Mouse (Mus musculus): Measurements from ENCODE around the gene Gm6657. TPM values are rescaled to one million over a fixed set of nuclear protein-coding genes. Genes with fewer than 3 reads are reported as not detected.

The Gm6657 gene
- total and polyA plus RNA-seq, 3 experiments: not detected

DNA sequence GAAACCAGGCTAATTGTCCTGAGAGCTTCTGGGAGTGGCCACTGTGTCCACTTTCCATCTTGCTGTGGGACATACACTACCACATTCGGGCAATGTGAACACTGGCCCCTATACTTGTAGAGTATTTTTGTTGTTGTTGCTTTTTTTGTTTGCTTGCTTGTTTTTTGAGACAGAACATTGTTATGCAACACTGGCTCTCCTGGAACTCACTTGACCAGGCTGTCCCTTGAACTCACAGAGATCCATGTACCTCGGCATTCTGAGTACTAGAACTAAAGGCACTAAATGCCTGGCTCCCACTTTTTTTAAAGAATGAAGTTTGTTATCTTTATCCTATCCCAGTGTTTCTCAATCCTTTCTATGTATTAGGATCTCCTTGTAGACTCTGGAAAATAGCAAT lies 15.8 kb downstream of the Gm6657 start:
- H3K4me1 ChIP-seq (ENCODE audit: control insufficient read depth in 1 of 2, insufficient read depth in 2 of 2): peaks cover 0 to 11% of the 10 kb centered on the region in 2 experiments; a peak in 2 of 4 replicates
- in situ Hi-C loops (cut with MboI; ENCODE audit: low pct_ligation_motif_present, low pct_unique_long_range_greater_than_20kb, low sequenced_read_pairs): loop anchor here (25.0 kb wide), 1 partner anchor 652 kb away; the partner anchor contains the start of genes Atp6v1d and Eif2s1
- no peaks in the 10 kb centered on the region for H3K27me3 ChIP-seq (replicated peaks)
- no peak for TF ChIP-seq MYC (IDR thresholded peaks at IDR 0.05; ENCODE audit: low read depth, low read length)
- TF ChIP-seq MAFK (IDR thresholded peaks at IDR 0.05; ENCODE audit: insufficient replicate concordance, low read length): no peak
- TF ChIP-seq JUN (IDR thresholded peaks at IDR 0.05; ENCODE audit: insufficient read depth, low read depth, low read length): no peak
- TF ChIP-seq UBTF (IDR thresholded peaks at IDR 0.05; ENCODE audit: low read depth, low read length): no peak
- no peak overlapping the region for H3K27ac ChIP-seq (ENCODE audit: insufficient read depth, low read depth)
- H3K79me2 ChIP-seq (replicated peaks; ENCODE audit: control insufficient read depth, extremely low read depth, insufficient read depth, poor library complexity, severe bottlenecking): no peaks in the 10 kb centered on the region
- H3K9me3 ChIP-seq (replicated peaks; ENCODE audit: low read length): no peaks in the 10 kb centered on the region
- no peaks in the 10 kb centered on the region for H3K36me3 ChIP-seq (replicated peaks in 1 of 2; ENCODE audit: control insufficient read depth in 1 of 2, insufficient read depth in 1 of 2, low read length in 1 of 2)
- dilution Hi-C loops (cut with MboI; ENCODE audit: extremely low pct_ligation_motif_present, extremely low pct_unique_long_range_greater_than_20kb, low sequenced_read_pairs): no loop called here
- no peak overlapping the region for H3K4me3 ChIP-seq (replicated peaks in 1 of 3; ENCODE audit: low read depth in 2 of 3, low read length in 2 of 3, poor library complexity in 1 of 3)
- DNase-seq (ENCODE audit: extremely low read depth): no peak
- no peak overlapping the region for H3K9ac ChIP-seq (ENCODE audit: insufficient read depth, low read depth)
- no peak overlapping the region for H3K4me2 ChIP-seq (ENCODE audit: insufficient read depth, low read depth, poor library complexity, severe bottlenecking)

GRCm38 (mm10) chr12:78215490-78215889 lies 21.4 kb downstream of the Gm6657 start:
- dilution Hi-C loops (cut with MboI; ENCODE audit: extremely low pct_ligation_motif_present, extremely low pct_unique_long_range_greater_than_20kb, low sequenced_read_pairs): no loop called here
- H3K4me1 ChIP-seq (ENCODE audit: control insufficient read depth in 1 of 2, insufficient read depth in 2 of 2): peaks cover 4 to 13% of the 10 kb centered on the region in 2 experiments

GRCm38 (mm10) chr12:78219191-78219825 lies 25.3 kb downstream of the Gm6657 start:
- peak overlapping the region; percentile 94 for H3K4me2 ChIP-seq (ENCODE audit: insufficient read depth, low read depth, poor library complexity, severe bottlenecking)
- dilution Hi-C loops (cut with MboI; ENCODE audit: extremely low pct_ligation_motif_present, extremely low pct_unique_long_range_greater_than_20kb, low sequenced_read_pairs) (no loop called here), in situ Hi-C loops (cut with MboI; ENCODE audit: low pct_ligation_motif_present, low pct_unique_long_range_greater_than_20kb, low sequenced_read_pairs) (loop anchor here (25.0 kb wide), 1 partner anchor 643 kb away; the partner anchor contains the start of genes Atp6v1d and Eif2s1)
- H3K79me2 ChIP-seq (replicated peaks; ENCODE audit: control insufficient read depth, extremely low read depth, insufficient read depth, poor library complexity, severe bottlenecking): peaks cover 2% of the 10 kb centered on the region; the same call in 1 of the 2 replicates
- no peak overlapping the region for H3K27ac ChIP-seq (ENCODE audit: insufficient read depth, low read depth)
- no peaks in the 10 kb centered on the region for H3K9me3 ChIP-seq (replicated peaks; ENCODE audit: low read length)
- 0 out of 2 replicates have a peak, but pooled peaks have one; percentile 57 for TF ChIP-seq MYC (IDR thresholded peaks at IDR 0.05; ENCODE audit: low read depth, low read length)
- TF ChIP-seq TBP (conservative IDR thresholded peaks at IDR 0.05; ENCODE audit: low read depth, low read length): 0 out of 2 replicates have a peak, but pooled peaks have one; percentile 60
- peak; percentile 51; the same call in 1 of the 2 replicates for TF ChIP-seq MAZ (IDR thresholded peaks at IDR 0.05; ENCODE audit: low read depth, low read length)
- peak; percentile 25; the same call in 1 of the 2 replicates for TF ChIP-seq NELFE (IDR thresholded peaks at IDR 0.05; ENCODE audit: low read depth, low read length)
- TF ChIP-seq RAD21 (IDR thresholded peaks at IDR 0.05; ENCODE audit: low read depth, low read length): no peak
- peak; percentile 75 for TF ChIP-seq EP300 (IDR thresholded peaks at IDR 0.05; ENCODE audit: low read length)
- TF ChIP-seq JUND (conservative IDR thresholded peaks at IDR 0.05; ENCODE audit: low read depth, low read length): peak; percentile 82
- 0 out of 2 replicates have a peak, but pooled peaks have one; percentile 4 for TF ChIP-seq MAX (IDR thresholded peaks at IDR 0.05; ENCODE audit: low read length)
- TF ChIP-seq ZKSCAN1 (IDR thresholded peaks at IDR 0.05; ENCODE audit: borderline replicate concordance, low read depth, low read length): no peak
- no peak for TF ChIP-seq USF2 (conservative IDR thresholded peaks at IDR 0.05; ENCODE audit: low read depth, low read length)
- peak; percentile 36; the same call in 1 of the 2 replicates for TF ChIP-seq JUN (IDR thresholded peaks at IDR 0.05; ENCODE audit: insufficient read depth, low read depth, low read length)
- TF ChIP-seq SIN3A (IDR thresholded peaks at IDR 0.05; ENCODE audit: low read length): peak; percentile 67
- peak; percentile 63 for TF ChIP-seq MEF2A (IDR thresholded peaks at IDR 0.05; ENCODE audit: borderline replicate concordance, low read depth, low read length)
- TF ChIP-seq CHD1 (IDR thresholded peaks at IDR 0.05; ENCODE audit: low read depth, low read length): 0 out of 2 replicates have a peak, but pooled peaks have one; percentile 77
- TF ChIP-seq KAT2A (IDR thresholded peaks at IDR 0.05; ENCODE audit: insufficient replicate concordance, low read length): no peak
- peak; percentile 62; the same call in 1 of the 2 replicates for TF ChIP-seq MAFK (IDR thresholded peaks at IDR 0.05; ENCODE audit: insufficient replicate concordance, low read length)
- no peak for TF ChIP-seq BHLHE40 (IDR thresholded peaks at IDR 0.05; ENCODE audit: low read depth, low read length)
- no peak for TF ChIP-seq POLR2AphosphoS2 (IDR thresholded peaks at IDR 0.05; ENCODE audit: low read depth, low read length)
- TF ChIP-seq ETS1 (conservative IDR thresholded peaks at IDR 0.05; ENCODE audit: low read depth, low read length): peak; percentile 95
- TF ChIP-seq IRF4 (IDR thresholded peaks at IDR 0.05; ENCODE audit: low read depth, low read length): peak; percentile 91
- H3K4me1 ChIP-seq (ENCODE audit: control insufficient read depth in 1 of 2, insufficient read depth in 2 of 2): peaks cover 8 to 17% of the 10 kb centered on the region in 2 experiments
- peak overlapping the region; percentile 69; the same call in 1 of the 2 replicates for H3K9ac ChIP-seq (ENCODE audit: insufficient read depth, low read depth)
- peak; percentile 63 for DNase-seq (ENCODE audit: extremely low read depth)
- no peaks in the 10 kb centered on the region for H3K36me3 ChIP-seq (replicated peaks in 1 of 2; ENCODE audit: control insufficient read depth in 1 of 2, insufficient read depth in 1 of 2, low read length in 1 of 2)
- H3K4me3 ChIP-seq (replicated peaks in 1 of 3; ENCODE audit: low read depth in 2 of 3, low read length in 2 of 3, poor library complexity in 1 of 3): peak overlapping the region in 2 of 3 experiments; percentile 15 to 41
- no peaks in the 10 kb centered on the region for H3K27me3 ChIP-seq (replicated peaks)

More at GRCm38 (mm10) chr12:78215490-78215889, 21.4 kb downstream of the Gm6657 start:
- no peak for TF ChIP-seq POLR2A (IDR thresholded peaks at IDR 0.05; ENCODE audit: low read depth, low read length)
- Histone ChIP-seq H3K27ac (ENCODE audit: insufficient read depth, low read depth) (no peak overlapping the region), H3K36me3 (replicated peaks in 1 of 2; ENCODE audit: control insufficient read depth in 1 of 2, insufficient read depth in 1 of 2, low read length in 1 of 2) (no peaks in the 10 kb centered on the region), H3K9me3 (replicated peaks; ENCODE audit: low read length) (no peaks in the 10 kb centered on the region), H3K79me2 (replicated peaks; ENCODE audit: control insufficient read depth, extremely low read depth, insufficient read depth, poor library complexity, severe bottlenecking) (no peaks in the 10 kb centered on the region), H3K4me3 (replicated peaks in 1 of 3; ENCODE audit: low read depth in 2 of 3, low read length in 2 of 3, poor library complexity in 1 of 3) (no peak overlapping the region), H3K27me3 (replicated peaks) (no peaks in the 10 kb centered on the region), H3K9ac (ENCODE audit: insufficient read depth, low read depth) (no peak overlapping the region), H3K4me2 (ENCODE audit: insufficient read depth, low read depth, poor library complexity, severe bottlenecking) (no peak overlapping the region)
- in situ Hi-C loops (cut with MboI; ENCODE audit: low pct_ligation_motif_present, low pct_unique_long_range_greater_than_20kb, low sequenced_read_pairs): loop anchor here (25.0 kb wide), 1 partner anchor 647 kb away; the partner anchor contains the start of genes Atp6v1d and Eif2s1
- DNase-seq (ENCODE audit: extremely low read depth): no peak

Measured in CH12.LX (cell line).